Mouse (Mus musculus) urinary bladder, postnatal 25 days (tissue): ENCODE results near the gene Rpl38.

ENCODE experiments used
- DNase-seq: peaks from one replicate; pipeline ENCODE4 v3.0.0; 2022; ENCODE audit warnings: low spot score

The Rpl38 gene

DNA sequence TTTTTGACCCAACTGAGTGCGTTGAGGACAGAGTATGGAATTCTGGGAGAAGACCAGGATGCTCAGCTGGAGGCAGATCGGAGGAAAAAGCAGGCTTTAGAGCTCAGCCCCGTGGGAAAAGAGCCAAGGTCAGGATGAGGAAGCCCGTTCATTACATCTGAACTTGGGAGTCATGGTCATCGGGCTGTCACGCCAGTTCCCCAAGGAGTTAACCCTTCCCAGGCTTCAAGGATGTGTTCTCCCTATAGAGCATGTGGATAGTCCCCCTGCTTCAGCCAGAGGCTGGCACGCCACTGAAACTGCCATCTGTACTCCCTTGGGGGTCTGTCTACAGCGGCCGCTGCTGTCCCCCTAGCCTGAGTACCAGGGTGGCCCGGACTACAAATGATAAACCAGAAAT, 12.0 kb downstream of the Rpl38 start:
- DNase-seq: no peak

DNA sequence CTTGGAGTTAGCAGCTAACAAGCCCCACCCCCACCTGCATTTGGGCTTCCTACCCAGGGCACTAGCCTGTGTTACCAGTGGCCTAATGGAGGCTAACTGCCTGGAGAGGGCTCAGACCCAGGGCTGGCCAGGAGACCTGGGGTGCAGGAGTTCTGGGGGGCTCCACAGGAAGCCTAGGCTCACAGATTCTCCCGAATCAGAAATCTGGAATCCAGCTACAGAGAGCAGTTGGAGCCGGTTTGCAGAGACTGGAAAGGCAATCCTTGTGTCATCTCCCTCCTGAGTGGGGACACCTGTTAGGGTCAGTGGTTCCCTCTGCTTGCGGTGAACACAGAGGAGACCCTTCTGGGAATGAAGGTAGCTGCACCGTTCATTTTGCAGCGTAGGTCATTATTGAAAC, 12.7 kb downstream of the Rpl38 start:
- DNase-seq: no peak

DNA sequence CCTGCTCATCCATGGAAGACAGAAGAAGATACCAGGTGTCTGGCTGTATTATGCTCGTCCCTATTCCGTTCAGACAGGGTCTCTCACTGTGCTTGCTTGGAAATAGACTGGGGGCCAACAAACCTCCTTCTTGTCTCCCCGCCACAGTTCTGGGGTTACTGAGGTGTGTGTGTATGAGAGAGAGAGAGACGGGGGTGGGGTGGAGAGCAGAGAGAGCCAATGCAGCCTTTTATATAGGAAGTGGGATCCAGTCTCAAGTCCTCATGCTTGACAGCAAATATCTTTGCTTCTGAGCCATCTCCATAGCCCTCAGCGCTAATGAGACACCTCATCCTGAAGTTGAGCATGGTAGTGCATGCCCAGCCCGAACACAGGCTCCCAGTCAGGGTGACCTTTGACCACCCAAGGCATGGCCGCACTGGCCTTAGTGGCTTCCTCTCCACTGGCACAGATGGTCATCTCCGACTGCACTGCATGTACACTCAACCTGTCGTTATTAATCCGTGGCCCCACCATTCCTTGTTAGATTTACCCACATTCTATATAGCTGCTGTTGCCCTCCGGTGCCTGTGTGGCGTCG, 14.1 kb downstream of the Rpl38 start:
- DNase-seq: no peak

DNA sequence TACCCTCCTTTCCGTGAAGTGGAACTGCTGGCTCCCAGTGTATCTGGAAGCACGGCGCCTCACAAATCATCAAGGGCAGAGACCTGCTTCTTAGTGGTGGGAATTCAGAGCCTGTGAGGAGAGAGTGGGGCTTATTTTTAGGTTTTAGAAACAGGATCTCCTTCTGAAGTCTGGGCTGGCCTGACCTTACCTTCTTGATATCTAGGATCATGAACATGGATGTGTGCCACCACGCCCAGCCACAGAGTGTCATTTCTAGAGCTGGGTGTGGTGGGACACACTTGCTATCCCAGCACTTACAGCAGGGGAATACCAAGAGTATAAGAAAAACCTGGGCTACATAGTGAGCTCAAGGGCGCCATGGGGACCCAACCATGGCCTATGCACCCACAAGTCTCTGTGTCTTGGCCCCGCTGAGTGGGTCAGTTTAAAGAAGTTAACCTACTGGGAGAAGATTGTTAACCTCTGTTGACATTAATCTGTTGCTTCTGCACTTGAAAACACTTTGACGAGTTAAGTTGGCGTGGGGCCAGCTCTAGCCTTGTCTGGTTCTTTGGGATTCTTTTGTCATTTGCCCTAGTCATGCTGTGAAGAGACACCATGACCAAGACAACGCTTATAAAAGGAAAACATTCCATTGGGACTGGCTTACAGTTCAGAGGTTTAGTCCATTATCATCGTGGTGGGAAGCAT, 14.9 kb downstream of the Rpl38 start:
- DNase-seq: no peak

DNA sequence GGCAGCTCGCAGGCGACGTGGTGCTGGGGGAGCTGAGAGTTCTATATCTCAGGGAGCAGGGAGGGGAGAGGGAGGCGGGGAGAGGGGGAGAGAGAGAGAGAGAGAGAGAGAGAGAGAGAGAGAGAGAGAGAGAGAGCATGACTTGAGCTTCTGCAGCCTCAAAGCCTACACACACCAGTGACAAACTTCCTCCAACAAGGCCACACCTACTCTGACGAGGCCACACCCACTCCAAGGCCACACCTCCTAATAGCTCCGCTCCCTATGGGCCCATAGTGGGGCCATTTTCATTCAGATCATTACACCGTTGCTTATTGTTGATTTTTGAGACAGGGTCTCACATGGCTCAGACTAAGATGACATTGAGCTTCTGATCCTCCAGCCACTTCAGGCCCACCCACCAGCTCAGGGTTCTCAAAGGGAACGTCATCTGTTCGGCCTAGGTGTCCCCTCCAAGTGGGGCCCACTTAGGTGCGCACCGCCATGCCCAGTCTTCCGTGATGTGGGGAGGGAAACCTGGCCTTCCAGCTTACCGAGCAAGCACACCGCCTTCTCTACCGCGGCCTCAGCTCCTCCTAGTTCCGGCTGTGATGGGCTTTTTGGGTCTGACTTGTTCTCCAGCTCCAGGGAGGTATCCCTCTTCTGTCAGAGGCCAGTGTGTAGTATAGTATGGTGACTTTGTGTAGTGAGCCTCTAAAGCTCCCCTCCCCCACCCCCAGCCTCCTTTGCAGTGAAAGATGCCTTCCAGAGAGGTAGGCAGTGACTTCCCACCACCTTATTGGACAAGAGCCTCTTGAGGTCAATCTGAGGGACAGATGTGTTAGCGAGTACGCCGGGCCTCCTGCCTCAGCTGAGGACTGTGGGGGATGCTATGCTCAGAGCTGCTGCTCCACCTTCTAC, 15.6 kb downstream of the Rpl38 start:
- DNase-seq: no peak

DNA sequence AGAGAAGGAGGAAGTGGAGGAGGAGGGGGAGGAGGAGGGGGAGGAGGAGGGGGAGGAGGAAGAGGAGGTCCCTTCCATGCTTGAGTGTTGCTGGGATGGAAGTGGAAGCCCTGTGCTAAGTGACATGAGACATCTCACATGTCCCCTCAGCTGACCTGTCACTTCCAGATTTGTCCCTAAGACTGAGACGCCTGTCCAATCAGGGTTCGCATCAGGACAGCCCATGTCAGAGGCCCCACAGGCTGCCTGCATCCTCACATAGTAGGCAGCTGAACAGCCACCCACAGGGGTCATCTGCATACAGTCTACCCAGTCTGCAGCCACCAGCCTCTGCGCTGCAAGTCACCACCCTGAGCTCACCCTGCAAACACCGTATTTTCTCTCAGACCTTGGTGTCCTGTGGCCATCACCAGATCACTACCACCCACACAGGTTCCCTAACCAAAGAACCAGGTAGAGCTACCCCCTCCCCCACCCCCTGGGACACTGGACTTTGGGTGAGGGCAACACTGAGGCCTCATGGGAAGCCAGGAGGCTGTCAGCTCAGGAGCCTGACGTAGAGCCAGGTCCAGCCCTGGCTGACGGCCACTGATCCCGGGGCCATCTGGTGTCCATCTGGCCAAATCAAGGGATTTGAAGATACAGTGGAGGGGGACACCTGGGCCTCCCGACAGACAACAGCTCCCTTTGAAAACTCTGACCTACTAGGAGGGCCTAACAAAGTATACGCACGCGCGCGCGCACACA, 16.5 kb downstream of the Rpl38 start:
- no peak for DNase-seq

DNA sequence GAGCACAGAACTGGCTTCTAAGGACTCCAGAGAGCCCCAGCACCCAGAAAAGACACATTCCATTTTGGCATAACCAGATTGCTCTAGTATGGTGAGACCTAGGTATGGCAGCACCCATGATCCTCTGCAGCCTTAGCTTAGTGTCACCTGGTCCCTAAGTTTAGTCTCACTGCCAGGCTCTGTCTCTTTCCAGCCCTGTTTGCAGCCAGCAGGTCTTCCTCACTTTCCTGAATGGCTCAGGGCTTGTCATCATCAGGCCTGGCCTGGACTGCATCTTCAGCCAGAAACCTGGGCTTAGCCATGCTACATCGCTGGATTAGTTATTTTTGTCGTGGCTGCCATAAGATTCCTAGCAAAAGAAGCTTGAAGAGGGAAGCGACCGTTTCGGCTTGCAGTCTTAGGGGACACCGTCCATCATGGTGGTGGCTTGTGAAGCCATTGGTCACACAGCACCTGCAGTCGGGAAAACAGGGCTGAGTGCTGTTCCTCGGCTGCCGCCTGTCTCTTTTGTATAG, 17.3 kb downstream of the Rpl38 start:
- DNase-seq: no peak

DNA sequence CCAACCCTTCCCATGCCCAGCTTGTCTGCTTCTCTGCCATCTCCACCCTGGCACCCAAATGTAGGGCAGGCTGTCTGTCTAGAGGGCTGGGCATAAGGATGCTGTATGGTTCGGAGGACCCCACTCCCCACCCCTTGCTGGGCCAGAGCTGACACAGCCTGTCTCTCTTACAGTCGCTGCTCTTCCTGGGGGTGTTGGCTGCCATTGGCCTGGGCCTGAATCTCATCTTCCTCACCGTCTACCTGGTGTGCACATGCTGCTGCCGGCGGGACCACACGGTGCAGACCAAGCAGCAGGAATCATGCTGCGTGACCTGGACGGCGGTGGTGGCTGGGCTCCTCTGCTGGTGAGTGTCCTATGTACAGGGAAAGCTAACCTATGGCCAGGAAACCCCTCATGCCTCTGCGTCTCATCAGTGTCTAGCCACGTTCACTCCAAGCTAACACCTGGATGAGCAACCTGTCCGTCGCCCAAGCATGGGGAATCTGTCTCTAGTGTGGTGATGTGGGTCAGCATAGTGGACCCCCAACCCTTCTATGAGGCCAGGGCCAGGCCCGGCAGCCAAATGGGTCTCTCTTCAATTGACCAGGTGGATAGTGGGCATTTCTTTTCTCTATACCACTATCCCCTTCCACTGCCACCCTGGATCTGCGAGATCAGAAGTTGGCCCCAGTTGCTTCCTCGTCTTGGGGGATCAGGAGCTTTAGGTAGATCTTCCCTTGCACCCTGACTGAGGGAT, 18.1 kb downstream of the Rpl38 start:
- no peak for DNase-seq

DNA sequence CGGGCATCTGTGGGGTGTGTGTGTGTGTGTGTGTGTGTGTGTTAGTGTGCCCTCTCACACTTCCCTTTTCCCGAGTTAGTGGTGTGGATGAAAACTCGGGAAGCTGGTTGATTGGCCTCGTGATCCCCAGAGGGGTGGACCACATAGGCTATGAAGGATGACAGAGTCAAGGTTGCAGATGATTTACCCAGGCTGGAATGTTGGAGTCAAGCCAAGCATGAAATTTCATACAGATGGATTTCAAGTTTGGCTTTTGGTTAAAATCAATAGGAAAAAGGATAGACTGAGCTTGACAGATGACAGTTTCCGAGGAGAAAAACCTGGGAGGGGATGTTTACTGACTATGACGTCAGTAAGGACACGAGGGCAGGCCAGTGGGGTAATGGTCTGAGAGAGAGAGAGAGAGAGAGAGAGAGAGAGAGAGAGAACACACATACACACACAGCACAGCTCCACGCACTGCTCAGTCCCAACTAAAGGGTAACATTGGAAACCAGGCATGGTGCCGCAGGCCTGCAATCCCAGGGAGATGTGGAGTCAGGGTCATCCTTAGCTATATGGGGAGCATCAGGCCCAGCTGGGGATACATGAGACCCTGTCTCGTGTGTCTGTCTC, 19.4 kb downstream of the Rpl38 start:
- DNase-seq: no peak

DNA sequence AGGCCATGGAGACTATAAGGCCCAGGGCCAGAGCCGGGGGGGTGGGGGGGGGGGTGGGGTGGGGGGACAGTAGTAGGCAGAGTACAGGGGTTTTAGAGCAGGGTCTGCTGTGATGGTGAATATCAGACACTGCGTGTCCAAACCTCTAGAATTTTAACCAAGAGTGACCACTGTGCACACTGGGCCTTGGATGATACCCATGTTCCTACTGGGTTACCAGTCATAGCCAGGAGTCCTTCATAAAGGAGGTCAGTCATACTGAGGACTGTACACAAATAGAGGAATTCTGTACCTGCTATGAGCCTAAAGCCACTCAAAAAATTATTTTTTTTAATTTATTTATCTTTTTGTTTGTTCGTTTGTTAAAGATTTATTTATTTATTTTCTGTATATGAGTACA, 20.4 kb downstream of the Rpl38 start:
- DNase-seq: no peak

DNA sequence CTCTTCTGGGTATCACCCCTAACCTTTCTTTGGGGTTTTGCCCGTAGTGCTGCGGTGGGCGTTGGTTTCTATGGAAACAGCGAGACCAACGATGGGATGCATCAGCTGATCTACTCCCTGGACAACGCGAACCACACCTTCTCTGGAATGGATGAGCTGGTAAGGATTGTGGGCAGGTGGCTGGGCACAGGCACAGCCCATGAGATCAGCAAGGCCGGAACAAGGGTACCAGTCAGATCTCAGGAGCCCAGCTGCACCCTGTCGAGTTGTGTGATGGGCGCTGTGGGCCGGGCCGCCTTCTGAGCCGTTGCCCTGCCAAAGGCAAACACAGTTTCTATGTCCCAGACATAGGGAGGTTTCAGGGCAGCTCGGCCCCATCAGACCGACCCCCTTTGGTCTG, 21.9 kb downstream of the Rpl38 start:
- no peak for DNase-seq

DNA sequence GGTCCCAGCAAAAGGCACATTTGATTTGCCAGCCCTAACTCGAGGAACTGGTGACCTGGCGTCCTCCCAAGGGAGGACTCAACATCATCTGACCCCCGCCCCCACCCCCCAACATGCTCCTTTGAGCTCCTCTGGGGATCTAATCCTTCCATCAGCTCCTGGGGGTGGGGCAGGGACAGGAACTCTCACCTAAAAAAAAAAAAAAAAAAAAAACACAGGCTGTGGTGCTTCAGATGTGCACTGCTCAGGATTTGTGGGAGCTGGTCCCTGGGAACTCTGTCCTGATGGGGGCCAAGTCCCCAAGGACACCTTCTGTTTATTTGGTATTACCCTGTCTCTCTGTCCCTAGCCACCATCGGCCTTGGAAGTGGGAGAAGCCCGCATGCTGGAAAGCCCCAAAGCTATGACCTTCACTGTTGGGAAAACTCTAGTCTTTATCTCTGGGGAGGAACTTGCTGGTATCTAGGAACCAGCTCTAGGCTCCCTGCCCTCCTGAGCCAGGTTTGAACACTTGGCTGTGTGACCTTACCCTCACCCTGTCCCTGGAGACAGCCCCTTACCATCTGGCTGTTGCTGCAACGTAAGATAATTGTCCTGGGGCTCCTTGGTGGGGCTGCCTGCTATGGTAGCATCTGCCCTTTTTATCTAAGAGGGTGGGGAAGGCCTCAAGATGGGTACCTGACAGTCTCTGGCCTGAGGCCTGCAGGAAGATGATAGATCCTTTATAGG, 23.3 kb downstream of the Rpl38 start:
- no peak for DNase-seq

DNA sequence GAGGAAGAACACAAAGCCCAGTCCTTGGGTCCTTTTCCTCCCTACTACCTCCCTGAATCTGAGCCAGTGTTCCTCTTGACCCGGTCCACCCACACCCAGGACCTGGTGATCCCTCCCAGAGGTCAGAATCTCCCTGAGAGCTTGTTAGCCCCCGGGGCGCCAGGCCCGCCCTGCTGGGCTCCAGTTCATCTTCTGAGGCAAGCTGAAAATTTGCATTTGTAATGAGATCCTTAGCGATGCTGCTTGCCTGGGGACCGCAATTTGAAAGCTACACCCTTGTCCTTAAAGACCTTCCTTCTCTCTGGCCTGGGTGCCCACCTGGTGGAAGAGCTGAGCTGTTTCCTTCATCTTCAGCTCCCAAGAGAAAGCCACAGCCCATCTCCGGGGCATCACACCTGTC, 24.3 kb downstream of the Rpl38 start:
- DNase-seq: no peak

DNA sequence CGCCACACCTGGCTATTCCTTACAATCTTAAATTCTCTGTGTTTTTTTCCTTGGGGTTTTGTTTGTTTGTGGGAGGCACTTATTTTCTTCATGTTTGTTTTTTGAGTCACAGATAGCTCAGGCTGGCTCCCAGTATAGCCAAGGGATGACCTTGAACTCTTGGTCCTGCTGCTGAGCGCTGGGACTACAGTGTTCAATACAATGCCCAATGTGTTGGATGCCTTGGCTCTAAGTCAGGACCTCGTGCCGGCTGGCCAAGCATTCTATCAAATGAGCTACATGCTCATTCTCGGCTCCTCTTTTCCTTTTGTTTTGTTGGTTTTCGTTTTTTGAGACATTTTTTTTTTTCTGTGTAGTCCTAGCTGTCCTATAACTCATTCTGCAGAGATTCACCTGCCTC, 25.1 kb downstream of the Rpl38 start:
- DNase-seq: no peak

DNA sequence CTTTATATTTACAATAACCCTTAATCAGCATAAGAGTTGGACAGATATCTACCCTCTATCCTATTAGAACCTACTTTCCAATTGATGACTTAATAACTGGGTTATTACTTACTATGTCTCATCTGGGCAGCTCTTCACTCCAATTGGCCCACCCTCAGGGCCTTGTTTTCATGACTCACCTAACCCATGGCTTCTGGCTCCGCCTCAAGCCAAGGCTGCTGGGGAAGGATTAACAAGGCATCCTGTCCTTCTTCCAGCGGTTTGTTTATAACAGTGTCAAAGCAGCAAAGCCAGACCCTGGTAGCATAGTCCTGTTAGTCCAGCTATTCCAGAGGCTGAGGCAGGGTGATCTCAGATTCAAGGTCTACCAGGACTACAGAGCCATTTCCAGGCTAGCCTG, 26.1 kb downstream of the Rpl38 start:
- DNase-seq: no peak

DNA sequence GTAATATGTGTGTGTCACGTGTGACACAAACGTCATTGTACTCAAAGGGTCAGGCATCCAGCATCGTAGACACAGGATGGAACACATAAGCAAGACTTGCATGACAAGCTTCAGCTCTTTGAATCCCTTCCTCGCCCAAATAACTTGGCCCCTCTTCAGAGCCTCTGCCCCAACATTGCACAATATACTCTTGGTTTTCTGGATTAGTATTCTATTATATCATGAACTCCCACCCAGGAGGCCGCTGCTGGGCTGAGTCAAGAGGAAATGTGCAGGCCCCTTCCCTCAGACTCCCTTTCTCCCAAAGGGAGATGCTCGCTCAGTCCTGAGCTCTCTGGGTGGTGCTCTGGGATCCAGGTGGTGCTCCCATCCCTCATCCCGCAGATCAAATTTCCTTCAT, 30.2 kb downstream of the Rpl38 start:
- DNase-seq: no peak

DNA sequence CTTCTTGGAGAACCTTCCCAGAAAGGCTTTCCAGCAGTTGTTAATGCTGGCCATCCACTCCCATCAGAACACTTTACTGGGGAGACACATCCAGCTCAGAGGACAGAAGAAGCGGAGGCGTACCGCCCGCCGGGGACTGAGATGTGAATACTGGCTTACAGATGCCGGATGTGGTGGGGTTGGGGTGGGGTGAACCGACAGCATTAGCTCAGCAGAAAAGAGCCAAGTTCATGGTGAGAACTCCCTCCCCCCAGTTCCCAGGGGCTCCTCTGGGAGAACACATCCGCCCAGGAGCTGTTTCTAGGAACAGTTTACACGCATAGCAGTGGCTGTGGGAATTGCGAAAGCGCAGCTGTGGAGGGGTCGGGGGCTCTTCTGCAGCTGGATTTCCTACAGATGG, 31.2 kb downstream of the Rpl38 start:
- DNase-seq: no peak

DNA sequence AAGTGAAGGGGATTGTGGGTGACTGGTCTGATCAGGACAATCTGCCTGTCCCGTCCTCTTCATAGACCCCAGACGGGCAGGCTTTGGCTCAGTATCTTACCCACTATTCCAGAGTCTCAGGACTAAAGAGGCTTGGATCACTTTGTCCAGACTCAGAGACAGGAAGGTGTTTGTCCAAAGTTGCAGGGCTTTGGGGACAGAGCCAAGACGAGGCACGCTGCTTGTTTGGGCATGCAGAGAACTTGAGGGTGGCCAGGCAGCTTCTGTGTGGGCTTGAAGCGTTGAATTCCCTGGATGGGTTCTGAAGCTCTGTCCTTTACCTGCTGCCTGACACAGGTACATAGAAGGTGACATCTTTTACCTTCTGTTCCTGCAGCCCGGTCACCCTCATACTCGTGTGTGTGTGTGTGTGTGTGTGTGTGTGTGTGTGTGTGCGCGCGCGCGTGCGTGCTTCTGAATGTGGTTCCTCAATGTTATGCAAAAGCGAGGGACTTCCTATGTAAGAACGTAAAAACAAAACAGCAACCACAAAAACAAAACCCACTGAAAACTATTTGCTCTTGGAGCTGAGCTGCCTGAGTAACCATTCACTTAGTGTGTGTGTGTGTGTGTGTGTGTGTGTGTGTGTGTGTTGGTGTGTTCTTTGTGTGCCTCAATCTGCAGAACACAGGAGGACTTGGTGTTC, 34.1 kb downstream of the Rpl38 start:
- DNase-seq: no peak

DNA sequence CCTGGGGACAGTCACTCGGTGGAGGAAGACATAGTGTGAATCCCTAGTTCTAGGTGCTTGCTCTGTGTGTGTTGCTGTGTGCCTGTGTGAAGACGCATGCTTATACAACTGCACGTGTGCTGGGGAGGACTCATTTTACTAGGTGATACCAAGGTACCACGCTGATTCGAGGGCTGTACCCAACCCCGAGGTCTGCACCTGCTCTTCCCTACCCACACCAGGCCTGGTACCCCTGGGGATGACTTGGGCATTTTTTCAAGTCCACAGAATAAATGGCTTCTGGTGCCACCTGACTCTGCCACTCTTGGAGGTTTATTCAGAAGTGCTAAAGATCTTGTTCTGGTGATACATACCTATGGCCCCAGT, 34.7 kb downstream of the Rpl38 start:
- DNase-seq: no peak
